Mouse (Mus musculus) left cerebral cortex, adult 8-10 months (tissue): ENCODE measurements around the gene Wdr19. TPM values are rescaled to one million over a fixed set of nuclear protein-coding genes. Genes with fewer than 3 reads are reported as not detected.
"Not testable (repeated sequence)": the region's sequence is repeated elsewhere in the genome, so short reads cannot be mapped to it uniquely, and the experiment has no call there.

Source experiments
- DNase-seq, 2 experiments: peaks; one replicate each; pipeline ENCODE4 v3.0.0; 2022; ENCODE audit warnings: low spot score in 2 of 2
- total RNA-seq, 4 experiments: library from RNA; stranded (reverse); gene quantifications; 2 replicates each; pipeline ENCODE4 v1.2.4; 2022

Gene Wdr19
- total RNA-seq, 4 experiments from 2014 or later, result 20.5 to 23.6 (median 22.8) TPM

- no peak for DNase-seq
Measured at GRCm38 (mm10) chr5:65298167-65298950, 98.9 kb downstream of the Wdr19 start.

- not testable (repeated sequence) for DNase-seq
Measured at GRCm38 (mm10) chr5:65299623-65300022, 100.1 kb downstream of the Wdr19 start.

- DNase-seq, result no peak
Measured at GRCm38 (mm10) chr5:65300121-65300520, 100.6 kb downstream of the Wdr19 start.

- DNase-seq, result no peak
Measured at GRCm38 (mm10) chr5:65305516-65305915, 106.0 kb downstream of the Wdr19 start.

GRCm38 (mm10) chr5:65308208-65308607, 108.7 kb downstream of the Wdr19 start:
- no peak for DNase-seq

GRCm38 (mm10) chr5:65308866-65309265, 109.4 kb downstream of the Wdr19 start:
- DNase-seq, result no peak

Other genes with a start within 250 kb of the Wdr19 start
- 1 to 10 TPM; 1.5 to 2.8 (median 1.5) TPM for gene Tlr6, start 239.6 kb upstream of the Wdr19 start, total RNA-seq
- 1 to 10 TPM; 5.9 to 8.2 (median 7.6) TPM for gene Fam114a1, start 229.6 kb upstream of the Wdr19 start, total RNA-seq
- gene Tmem156, start 107.6 kb upstream of the Wdr19 start, total RNA-seq, result under 1 TPM; 0.58 to 0.82 (median 0.59) TPM
- gene Klhl5, start 92.2 kb upstream of the Wdr19 start, total RNA-seq, result 10 to 100 TPM; 38.4 to 43.1 (median 40.7) TPM
- gene Rfc1, start 136.0 kb downstream of the Wdr19 start, total RNA-seq, result 10 to 100 TPM; 28.0 to 34.6 (median 33.8) TPM
- gene Klb, start 148.6 kb downstream of the Wdr19 start, total RNA-seq, result 1 to 10 TPM in 1 of 4 experiments, under 1 TPM in 3; 0.26 to 1.1 (median 0.59) TPM
- 100 to 1,000 TPM; 777 to 853 (median 798) TPM for gene Rpl9, start 191.7 kb downstream of the Wdr19 start, total RNA-seq
- 10 to 100 TPM; 38.0 to 42.8 (median 38.5) TPM for gene Lias, start 191.8 kb downstream of the Wdr19 start, total RNA-seq
- gene Ugdh, start 236.3 kb downstream of the Wdr19 start, total RNA-seq, result 10 to 100 TPM; 30.2 to 34.2 (median 31.3) TPM